Mouse (Mus musculus): ENCODE results near the gene Kat6b.

Kat6b gene

DNA sequence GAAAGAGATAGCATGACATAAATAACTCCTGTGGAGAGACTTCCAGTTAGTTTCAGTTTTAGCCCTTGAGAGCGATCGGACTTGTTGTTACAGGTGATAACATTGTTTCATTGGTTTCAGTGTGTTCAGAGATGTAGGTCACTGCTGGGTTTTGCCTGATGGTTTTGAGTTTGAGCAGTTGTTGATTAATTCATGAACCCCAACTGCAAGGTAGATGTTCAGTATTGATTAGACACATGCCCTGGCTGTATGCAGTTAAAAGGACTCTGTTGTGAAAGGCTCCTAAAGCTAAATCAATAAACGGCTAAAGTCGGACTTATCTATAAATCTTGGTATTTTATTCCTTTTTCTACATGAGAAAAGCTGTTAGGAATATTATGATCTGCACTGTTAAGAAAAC lies 109.0 kb downstream of the Kat6b start:
- DNase-seq (ENCODE audit: low read depth, low spot score): no peak

DNA sequence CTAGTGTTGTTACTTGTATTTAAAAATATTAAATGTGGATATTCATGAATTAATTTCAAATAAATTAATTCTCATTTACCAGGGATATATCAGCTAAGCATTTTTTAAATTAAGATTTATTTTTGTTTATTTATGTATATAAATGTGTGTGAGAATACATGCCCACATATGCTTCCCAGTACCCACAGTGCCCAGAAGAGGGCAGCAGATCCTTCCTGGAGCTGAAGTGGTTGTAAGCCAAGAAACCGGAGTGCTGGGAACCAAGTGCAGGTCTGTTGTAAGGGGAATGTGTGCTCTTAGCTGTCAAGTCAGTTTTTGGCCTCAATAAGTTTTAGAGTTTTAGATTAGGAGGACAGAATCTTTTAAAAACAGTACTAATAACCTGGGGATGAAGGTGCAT lies 110.9 kb downstream of the Kat6b start:
- peak; percentile 72 for DNase-seq (ENCODE audit: low read depth, low spot score)

DNA sequence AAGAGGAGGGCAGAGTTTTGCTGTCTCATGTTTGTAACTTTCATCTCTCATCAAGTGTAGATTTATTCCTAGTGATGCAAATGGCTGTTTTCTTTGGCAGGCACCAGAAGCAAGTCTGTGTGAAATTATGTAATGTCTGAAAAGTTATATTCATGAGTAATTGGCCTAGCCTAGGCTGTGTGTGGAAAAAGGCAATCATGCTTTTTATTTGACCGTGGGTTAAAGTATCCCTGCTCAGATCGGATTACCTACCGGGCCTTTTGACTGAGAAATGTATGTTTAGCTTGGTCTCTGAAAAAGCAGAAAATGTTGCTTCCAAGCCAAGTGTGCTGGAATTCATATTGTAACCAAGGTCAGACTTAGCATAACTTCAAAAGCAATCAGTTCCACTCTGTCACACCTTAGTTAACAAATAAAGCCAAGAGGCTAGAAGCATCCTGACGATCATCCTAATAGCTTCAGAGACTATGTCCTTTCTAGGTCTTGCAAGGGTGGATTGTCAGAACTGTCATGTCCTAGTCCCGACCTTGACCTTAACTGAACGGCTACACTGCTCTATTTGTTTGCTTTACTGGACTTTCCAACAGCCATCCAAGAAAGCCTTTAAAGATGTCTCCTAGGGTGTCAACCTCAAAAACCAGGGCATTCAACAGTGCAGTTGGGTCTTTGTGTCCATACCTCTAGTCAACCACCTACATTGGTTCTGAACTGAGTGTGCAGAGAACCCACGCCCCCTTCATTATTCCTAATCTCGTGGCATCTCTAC lies 111.9 kb downstream of the Kat6b start:
- DNase-seq (ENCODE audit: low read depth, low spot score): peak; percentile 65

DNA sequence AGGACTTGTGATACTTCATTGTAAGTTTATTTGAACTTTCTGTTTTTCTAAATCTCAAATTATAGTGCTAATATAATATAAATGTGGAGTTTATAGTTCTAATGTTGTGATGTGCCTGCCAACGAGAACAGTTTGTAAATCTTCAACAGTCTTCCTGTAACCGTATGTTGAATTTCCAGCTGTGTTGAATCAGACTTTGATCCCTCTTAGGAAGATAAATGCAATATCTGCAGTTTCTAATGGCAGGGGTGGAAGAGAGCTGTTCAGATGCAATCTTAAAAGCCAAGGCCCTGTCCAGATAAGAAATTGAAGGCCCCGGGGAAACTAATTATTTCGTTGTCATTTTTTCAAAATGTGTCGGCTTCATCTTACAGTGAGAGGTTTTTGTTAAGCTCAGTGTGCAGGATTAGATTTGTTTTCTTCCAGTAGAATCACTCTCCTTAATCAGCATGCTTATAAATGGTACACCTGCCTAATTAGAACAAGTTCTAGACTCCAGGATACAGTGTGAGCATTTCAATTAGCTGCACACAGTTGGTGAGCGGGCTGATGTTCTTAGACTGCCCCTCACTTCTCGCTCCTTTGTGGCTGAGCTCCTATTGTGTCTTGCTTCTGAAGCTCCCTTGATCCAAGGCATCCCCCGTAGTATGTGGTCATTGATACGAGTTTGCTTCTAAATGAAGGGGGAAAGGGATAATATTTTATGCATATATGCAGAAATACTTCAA lies 118.4 kb downstream of the Kat6b start:
- no peak for DNase-seq (ENCODE audit: low read depth, low spot score)

DNA sequence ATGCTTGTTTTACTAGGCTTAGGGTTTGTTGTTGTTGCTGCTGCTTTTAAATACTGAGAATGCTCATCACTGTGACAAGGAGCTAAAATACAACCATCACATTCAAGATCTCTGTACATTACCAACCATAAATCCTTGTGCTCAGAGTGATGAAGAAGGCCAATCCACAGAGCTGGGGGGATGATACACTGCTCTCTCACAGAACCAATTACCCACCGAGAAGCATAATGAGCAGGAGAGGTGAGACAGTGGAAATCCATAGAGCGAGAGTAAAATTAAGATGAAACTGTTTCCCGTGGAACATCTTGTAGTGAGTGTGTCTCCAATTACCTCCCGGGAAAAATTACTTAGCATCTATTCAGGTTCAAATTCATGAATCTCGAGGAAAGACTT lies 118.9 kb downstream of the Kat6b start:
- DNase-seq (ENCODE audit: low read depth, low spot score): no peak

DNA sequence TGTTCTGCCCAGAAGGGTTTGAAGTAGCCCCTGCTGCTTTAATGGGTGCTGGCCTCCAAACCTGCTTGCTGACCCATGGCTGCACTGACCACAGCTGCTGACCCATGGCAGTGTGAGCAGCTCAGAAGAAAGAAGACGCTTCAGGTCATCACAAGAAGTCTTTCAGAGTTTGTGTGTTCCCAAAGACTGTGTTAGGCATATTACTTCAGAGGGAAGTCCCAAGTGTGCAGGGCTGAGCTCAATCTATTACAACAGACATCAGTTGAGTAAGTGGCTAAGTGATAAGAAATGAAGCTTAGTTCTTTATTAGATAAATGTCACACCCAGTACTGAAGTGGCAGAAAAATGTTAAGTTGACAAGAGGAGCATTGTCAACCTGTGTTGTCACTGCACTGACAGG lies 119.4 kb downstream of the Kat6b start:
- no peak for DNase-seq (ENCODE audit: low read depth, low spot score)

DNA sequence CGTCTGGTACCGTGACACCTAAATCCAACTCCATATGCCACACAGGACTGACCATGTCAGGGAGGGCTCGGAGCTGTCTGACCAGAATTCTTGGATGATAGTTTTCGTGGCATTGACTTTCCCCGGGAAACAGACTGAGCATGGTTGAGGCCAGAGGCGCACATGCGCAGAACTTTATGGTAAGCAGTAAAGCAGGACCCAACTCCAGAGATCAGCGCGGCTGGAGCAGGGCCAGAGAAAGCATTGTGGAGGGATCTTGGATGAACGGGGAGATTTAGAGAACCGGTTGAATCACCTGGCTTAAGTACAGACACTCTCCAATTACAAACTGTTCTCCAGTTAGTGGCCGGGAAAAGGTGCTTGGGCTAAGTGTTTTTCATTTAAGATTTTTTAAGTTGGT lies 120.9 kb downstream of the Kat6b start:
- peak; percentile 33 for DNase-seq (ENCODE audit: low read depth, low spot score)

DNA sequence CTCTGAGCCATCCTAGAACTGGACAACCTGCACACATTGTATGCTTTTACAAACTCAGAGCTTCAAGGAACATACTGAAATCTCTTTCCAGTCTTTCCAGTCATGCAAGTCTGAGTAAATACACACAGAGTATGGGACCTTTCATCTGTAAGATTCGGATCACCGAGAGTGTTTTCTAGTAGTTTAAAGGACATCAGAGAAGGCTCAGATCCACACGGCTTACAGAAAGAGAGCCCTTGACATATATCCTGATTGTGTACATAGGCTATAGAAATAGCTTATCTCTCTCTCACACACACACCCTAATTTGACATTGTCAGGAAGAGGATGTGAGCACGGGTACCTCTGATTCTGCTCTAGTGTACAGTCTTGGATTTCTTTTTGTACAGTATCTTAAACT lies 121.7 kb downstream of the Kat6b start:
- DNase-seq (ENCODE audit: low read depth, low spot score): no peak

DNA sequence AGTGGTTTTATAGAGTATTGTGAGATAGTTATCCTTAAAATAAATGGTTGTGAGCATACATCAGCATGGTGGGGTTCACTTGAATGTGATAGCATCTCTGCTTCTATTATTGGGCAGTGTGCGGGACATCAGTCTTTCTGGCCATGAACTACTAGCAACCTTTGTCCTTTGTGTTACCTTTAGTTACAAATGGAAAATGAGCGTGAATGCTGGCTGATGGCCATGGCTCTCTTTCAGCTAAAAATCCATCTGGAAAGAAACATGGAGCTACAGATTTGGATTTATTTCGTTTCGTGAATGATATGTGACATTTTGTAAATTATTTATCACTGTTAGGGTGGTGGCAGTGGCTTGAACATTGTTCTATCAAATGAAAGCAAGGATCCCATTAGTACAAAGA lies 126.5 kb downstream of the Kat6b start:
- no peak for DNase-seq (ENCODE audit: low read depth, low spot score)

DNA sequence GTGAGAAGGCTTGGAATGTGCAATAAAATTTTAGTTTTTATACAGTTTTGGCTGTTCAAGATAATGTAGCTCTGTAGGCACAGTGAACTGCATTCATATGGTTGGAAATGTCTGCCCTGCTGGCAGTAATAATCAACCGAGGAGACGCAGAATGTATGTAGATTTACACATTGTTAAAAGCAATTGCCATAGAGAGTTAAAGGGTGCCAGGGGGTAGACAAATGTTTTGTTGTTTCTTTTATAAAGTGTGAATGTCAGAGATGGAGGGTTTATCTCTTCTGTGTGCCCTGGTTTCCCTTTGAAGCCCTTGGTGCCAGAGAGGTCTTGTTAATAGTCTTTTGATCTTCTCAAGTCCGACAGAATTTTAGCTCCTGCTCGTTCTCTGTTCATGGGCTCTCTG lies 127.7 kb downstream of the Kat6b start:
- DNase-seq (ENCODE audit: low read depth, low spot score): no peak

DNA sequence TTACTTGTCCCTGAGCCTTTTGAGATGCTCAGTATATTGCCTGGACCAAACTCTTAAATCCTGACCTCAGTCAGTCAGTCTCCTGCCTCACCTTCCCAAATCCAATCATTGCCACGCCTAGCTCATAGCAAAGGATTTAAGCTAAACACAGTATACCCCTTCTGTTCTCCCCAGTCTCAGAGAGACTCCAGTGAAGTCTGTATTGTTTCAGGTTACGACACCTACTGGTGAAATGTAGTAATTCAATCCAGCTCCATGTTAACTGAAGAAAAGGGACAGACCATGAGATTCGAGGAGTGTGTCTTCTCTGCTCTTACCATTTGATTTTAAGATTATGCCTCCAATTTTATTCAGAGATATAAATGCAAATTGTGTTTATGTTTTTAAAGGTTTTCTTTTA lies 129.0 kb downstream of the Kat6b start:
- peak; percentile 82 for DNase-seq (ENCODE audit: low read depth, low spot score)

DNA sequence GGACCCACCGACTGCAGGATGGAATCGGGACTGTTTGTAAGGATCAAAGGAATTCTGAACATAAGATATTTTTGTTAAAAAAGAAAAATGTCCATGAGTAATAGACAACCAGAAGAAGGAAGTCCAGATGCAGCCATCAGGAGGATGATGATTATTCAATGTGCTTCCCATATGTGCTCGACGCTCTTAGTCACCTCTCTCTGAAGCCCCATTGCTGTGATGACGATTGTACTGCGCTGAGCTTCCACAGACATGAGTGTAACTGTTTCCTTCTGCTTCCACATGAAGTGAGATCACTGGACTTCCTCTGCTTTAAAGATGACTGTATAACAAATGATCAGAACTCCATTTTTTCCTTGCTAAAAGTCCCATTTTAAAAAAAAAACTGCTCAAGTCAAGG lies 131.8 kb downstream of the Kat6b start:
- no peak for DNase-seq (ENCODE audit: low read depth, low spot score)

DNA sequence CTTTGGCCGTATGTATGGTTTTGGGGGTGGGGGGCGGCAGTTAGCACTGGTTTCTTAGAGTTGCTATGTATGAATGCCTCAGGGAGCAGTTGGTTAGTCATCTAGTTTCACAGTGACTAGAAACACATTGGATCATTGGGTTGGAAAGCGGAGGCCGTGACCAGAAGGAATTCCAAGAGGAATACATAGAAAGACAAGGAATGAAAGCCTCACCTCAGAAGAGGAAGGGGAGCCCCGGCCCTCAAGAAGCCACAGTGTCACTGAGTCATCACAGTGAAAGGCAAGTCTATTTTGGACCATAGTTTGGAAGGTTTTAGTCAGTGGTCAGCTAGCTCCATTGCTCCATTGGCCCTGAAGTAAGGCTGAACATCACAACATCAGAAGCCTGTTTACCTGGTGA lies 132.9 kb downstream of the Kat6b start:
- DNase-seq (ENCODE audit: low read depth, low spot score): no peak

DNA sequence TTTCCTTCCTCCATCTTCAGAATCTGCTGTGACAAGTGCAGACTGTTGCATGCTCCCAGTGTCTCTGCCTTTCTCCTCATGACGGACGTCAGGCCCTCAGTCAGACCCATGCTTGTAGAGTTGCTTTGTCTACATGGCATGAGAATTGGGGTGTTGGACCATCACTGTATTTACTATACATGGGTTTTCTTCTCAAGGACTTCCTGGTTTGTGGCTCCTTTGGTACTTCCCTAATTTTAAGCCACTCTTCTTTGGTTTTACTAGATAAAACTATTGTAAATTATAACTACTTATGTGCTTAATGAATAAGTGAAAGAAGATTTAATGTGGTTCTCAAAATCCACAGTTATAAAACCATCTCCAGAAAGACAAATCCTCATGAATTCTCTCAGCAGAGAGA lies 134.6 kb downstream of the Kat6b start:
- no peak for DNase-seq (ENCODE audit: low read depth, low spot score)

DNA sequence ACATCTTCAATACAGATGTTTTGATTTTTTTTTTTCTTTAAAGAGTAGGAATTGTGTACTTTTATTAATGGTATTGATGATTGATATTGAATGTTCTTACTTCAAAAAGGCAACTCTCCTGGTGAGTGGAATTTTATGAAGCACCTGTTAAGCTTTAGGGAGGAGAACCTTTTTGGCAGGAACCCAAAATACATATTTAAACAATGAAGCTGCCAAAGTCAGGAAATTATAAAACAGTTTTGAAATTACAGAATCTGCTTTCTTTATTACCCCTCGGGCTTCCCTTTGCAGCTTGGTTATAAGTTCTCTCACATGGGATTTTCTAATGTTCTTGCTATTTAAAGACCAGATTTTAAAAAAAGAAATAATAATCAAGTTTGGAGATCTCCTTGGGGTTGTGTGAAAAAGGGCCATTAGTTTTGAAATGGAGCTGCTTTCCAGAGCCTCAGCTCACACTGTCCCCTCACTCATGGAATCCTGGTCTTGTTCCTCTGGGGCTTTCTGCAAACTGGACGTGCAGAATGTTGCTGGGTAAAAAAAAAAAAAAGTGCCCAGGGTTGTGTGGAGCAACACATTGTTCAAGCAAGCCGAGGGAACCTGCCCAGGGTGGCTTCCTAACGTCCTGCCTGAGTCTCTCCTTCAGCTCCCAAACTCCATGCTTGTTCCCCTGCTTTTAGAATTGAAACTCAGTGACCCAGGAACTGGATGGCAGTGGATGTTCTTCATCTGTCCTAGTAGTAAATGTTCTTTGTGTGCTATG lies 136.2 kb downstream of the Kat6b start:
- DNase-seq (ENCODE audit: low read depth, low spot score): no peak

DNA sequence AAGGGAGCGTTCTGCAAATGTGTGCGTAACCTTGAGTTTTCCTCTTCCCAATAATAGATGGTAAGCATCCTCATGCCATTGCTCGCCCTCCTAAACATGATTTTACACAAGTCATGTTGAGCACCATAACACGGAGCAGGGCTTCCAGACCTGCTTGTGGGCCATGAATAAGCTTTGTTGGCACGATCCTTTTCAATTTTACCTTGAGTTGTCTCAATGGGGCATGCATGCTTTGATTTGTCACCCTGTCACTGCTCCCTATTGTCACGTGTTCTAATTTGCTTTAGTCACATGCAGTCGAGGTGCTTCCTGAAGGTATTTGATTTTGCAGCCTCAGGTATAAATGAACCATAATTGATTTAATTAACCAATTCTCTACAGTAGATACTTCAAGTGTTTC lies 138.7 kb downstream of the Kat6b start:
- DNase-seq (ENCODE audit: low read depth, low spot score): no peak

DNA sequence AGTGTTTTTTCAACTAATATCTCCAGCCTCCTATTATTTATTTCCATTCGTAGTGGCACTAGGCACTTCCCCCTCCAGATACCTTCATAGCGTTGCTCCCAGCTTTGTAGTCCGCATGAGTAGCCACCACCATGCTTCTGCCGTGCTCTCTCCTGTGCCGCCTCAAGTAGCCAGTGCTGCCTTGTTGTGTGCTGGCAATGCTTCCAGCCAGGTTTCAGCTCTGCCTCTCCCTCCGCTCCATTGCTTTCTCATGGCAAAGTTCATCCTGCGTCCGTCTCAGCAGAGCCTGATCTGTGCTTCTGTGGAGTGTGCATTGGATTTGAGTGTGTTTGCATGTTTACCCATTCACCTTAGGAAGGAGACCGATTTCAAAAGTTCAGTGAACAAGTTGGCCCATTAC lies 144.7 kb downstream of the Kat6b start:
- DNase-seq (ENCODE audit: low read depth, low spot score): no peak

DNA sequence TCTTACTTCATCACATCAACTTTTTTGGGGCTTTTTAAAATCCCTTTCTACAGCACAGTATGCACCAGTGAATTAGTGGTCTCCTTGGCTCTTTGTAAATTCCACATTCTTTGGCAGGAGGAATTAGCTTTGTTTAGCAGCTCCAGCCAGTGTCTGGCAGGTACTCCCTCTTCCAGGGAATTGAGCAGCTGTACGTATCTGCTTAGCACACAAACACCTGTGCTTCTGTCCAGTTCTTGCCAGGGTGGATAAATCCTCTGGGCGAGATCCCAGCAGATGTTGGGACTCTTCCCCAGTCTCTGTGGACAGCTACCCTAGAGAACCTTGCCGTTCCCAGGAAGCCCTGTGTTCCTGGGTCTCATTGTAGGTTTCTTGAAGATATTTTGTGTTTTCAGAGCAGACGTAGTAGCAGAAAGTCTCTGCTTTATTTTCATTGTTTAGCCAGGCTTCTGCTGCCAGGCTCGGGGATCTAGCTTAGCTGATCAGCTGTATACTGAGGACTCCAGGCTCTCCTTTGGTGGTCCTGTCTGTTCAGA lies 150.5 kb downstream of the Kat6b start:
- DNase-seq (ENCODE audit: low read depth, low spot score): no peak

DNA sequence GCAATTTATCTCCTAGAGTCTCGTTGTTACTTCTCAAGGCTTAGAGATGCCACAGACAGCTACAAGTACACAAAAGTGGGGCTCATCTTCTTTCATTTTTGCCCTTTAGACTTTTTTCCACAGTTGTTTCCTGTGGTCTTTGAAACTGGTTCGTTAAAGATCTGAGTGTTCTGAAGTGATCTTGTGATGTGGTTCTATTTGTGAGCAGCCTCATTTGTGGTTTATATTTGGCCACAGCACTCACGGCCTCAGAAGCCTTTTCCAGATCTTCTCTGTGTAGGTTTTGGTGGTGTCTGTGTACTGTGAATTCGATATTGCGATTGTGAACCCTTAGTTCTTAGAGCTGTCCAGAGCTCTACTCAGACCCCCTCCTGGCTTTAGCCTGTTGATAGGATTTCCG lies 155.3 kb downstream of the Kat6b start:
- DNase-seq (ENCODE audit: low read depth, low spot score): no peak

DNA sequence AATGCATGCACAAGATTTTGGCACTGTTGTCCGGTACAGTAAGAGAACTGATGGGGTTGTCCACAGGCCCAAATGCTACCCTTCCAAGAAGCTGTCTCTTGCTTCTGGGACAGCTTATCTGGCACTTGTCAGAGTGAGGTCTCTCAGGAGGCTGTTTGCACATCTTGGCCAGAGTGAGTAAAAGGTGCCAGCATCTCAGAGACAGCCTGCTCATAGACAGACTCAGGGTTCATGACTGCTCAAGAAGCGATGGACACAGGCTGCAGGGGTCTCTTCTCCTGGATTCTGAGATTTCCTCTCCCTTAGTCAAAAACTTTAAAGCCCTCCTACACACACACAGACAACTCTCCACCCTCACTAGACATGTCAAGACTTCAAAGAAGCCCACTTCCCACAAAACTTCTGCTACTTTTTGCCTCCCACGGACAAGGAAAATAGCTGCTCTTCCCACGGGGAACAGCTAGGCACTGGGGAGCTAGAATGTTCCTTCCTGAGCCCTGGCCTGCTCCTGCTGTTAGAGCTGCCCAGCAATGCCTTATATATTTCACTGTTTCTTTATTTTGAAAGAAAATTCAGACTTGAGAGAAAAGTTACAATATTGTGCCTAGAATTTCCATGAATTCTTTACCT lies 159.7 kb downstream of the Kat6b start:
- DNase-seq (ENCODE audit: low read depth, low spot score): no peak

DNA sequence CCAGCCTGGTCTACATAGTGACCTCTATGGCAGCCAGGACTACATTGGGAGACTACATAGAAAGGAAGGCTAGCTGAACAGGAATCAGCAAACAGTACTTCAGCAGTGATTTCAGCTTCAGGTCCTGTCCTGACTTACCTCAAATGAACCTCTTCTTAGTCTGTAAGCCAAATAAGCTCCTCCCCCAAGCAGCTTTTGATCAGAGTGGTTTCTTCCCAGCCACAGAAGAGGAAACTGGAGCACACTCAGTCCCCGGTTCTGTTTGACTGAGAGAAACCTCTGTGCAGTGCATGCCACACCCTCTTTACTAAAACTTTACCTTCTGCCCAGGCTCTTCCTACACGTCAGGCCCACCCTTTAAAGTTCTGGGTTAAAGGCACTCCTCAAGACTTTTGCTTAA lies 172.6 kb downstream of the Kat6b start:
- no peak for DNase-seq (ENCODE audit: low read depth, low spot score)

DNA sequence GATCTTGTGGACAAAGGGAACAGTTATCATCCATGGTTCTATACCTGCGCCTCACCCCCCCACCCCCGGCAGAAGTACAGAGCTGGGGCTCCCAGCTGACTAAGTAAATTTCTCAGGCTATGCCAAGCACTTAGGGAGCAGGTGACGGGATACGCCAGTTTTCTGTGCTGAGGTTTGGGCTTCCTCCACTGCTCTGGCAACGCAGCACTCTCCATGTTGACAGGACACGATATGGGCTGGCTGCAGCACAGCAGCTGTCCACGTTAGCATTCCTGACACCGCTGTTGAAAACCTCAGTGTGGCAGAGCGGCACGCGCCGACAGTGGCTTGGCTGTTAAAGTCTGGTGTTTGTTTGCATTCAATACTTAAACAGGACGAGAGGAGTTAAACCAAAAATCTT lies 177.9 kb downstream of the Kat6b start:
- DNase-seq (ENCODE audit: low read depth, low spot score): no peak
